Mouse (Mus musculus) intestine, embryonic 14.5 days (tissue): Measurements from ENCODE around the gene Prdm9. TPM values are rescaled to one million over a fixed set of nuclear protein-coding genes. Genes with fewer than 3 reads are reported as not detected.

Experiments
- ATAC-seq: fragments of 200-750 bp; cut with Nextera tagmentation; replicated peaks from 2 replicates; pipeline ENCODE4 v1.8.0; 2017; ENCODE audit warnings: low read depth, moderate number of reproducible peaks, moderate TSS enrichment, moderate library complexity; ENCODE audit not compliant: low FRiP score, low TSS enrichment
- DNase-seq: peaks from one replicate; pipeline ENCODE4 v3.0.0-alpha.2; 2018; ENCODE audit warnings: low spot score
- H3K27ac ChIP-seq: fragments of 300-500 bp; sonication (generic); 2 replicates; pipeline ENCODE4 v1.5.1; 2014; ENCODE audit warnings: low read depth, mild to moderate bottlenecking, control low read depth
- H3K27me3 ChIP-seq: fragments of 300-500 bp; sonication (generic); replicated peaks from 2 replicates; pipeline ENCODE4 v1.6.1; 2014; ENCODE audit warnings: low read length, control low read depth; ENCODE audit not compliant: control insufficient read depth, insufficient read depth
- H3K36me3 ChIP-seq: fragments of 300-500 bp; sonication (generic); 2 replicates; pipeline ENCODE4 v1.6.1; 2014; ENCODE audit warnings: low read length, control low read depth; ENCODE audit not compliant: control insufficient read depth, insufficient read depth
- H3K4me1 ChIP-seq: fragments of 300-500 bp; sonication (generic); replicated peaks from 2 replicates; pipeline ENCODE4 v1.6.1; 2014; ENCODE audit warnings: low read length, control low read depth, mixed read lengths; ENCODE audit not compliant: control insufficient read depth, insufficient read depth
- H3K4me2 ChIP-seq: fragments of 300-500 bp; sonication (generic); 2 replicates; pipeline ENCODE4 v1.6.1; 2014; ENCODE audit warnings: low read length
- H3K4me3 ChIP-seq: fragments of 300-500 bp; sonication (generic); 2 replicates; pipeline ENCODE4 v1.5.1; 2014; ENCODE audit warnings: low read depth, low read length, control low read depth, mixed read lengths
- H3K9ac ChIP-seq: fragments of 300-500 bp; sonication (generic); 2 replicates; pipeline ENCODE4 v1.6.1; 2014; ENCODE audit warnings: mild to moderate bottlenecking, low read length
- H3K9me3 ChIP-seq: fragments of 300-500 bp; sonication (generic); 2 replicates; pipeline ENCODE4 v1.6.1; 2016; ENCODE audit warnings: low read length, control low read depth; ENCODE audit not compliant: control insufficient read depth
- WGBS: fragments of 180-500 bp; shearing (Covaris S2); extraction: QIAGEN DNeasy Blood & Tissue Kit; methylation state at CpG from one replicate; pipeline ENCODE4 v1.1.7; 2014; 5-methylcytosine and 5-hydroxymethylcytosine counted together
- polyA plus RNA-seq: library from polyadenylated mRNA; unstranded; fragments of >200 nt; fragmentation: Nextera tagmentation; extraction: Ambion mirVana; gene quantifications from 2 replicates; pipeline ENCODE4 v1.2.1, GENCODE M21; 2014

Prdm9 gene
- polyA plus RNA-seq, 1 experiment from 2014 or later = 1.1 TPM

GRCm38 (mm10) chr17:15536457-15536904 is 27.7 kb downstream of the Prdm9 start:
- no peak for ATAC-seq
- no peaks in the 10 kb centered on the region for H3K4me1 ChIP-seq
- under 1% methylated on average over 33 of the region's 33 CpGs for WGBS
- no peak overlapping the region for H3K27ac ChIP-seq
- H3K4me2 ChIP-seq = peak overlapping the region; percentile 66
- no peaks in the 10 kb centered on the region for H3K36me3 ChIP-seq
- peak overlapping the region; percentile 36 for H3K4me3 ChIP-seq
- DNase-seq = peak; percentile 66
- peak overlapping the region; percentile 31; the same call in 1 of the 2 replicates for H3K9ac ChIP-seq
- H3K27me3 ChIP-seq = peaks cover 18% of the 10 kb centered on the region
- no peaks in the 10 kb centered on the region for H3K9me3 ChIP-seq

- no peaks in the 10 kb centered on the region for H3K4me1 ChIP-seq
- WGBS = 22% methylated on average over 8 of the region's 8 CpGs
- peak overlapping the region; percentile 66 for H3K4me2 ChIP-seq
- DNase-seq (no peak), ATAC-seq (no peak)
- no peak overlapping the region for H3K27ac ChIP-seq
- H3K9me3 ChIP-seq = no peaks in the 10 kb centered on the region
- peaks cover 18% of the 10 kb centered on the region for H3K27me3 ChIP-seq
- no peaks in the 10 kb centered on the region for H3K36me3 ChIP-seq
- H3K4me3 ChIP-seq = peak overlapping the region; percentile 36
- no peak overlapping the region; the same call in 1 of the 2 replicates for H3K9ac ChIP-seq
These were observed 28.2 kb downstream of the Prdm9 start for GRCm38 (mm10) chr17:15535943-15536342.

- H3K36me3 ChIP-seq = no peaks in the 10 kb centered on the region
- no peaks in the 10 kb centered on the region for H3K9me3 ChIP-seq
- no peak overlapping the region for H3K4me2 ChIP-seq
- H3K27me3 ChIP-seq = peaks cover 18% of the 10 kb centered on the region
- ATAC-seq (no peak), DNase-seq (no peak)
- no peak overlapping the region for H3K4me3 ChIP-seq
- H3K27ac ChIP-seq = no peak overlapping the region
- no peak overlapping the region for H3K9ac ChIP-seq
- H3K4me1 ChIP-seq = no peaks in the 10 kb centered on the region
- WGBS = 65% methylated on average over 11 of the region's 11 CpGs
These were observed 28.9 kb downstream of the Prdm9 start for GRCm38 (mm10) chr17:15535162-15535800.

GRCm38 (mm10) chr17:15530141-15530540 is 34.0 kb downstream of the Prdm9 start:
- H3K4me1 ChIP-seq = peaks cover 9% of the 10 kb centered on the region; the same call in 1 of the 2 replicates
- no peak overlapping the region for H3K4me3 ChIP-seq
- H3K36me3 ChIP-seq = peaks cover 6% of the 10 kb centered on the region
- no peak overlapping the region for H3K9ac ChIP-seq
- H3K9me3 ChIP-seq = no peaks in the 10 kb centered on the region
- no peak overlapping the region for H3K4me2 ChIP-seq
- no peak overlapping the region for H3K27ac ChIP-seq
- 12% methylated on average over 5 of the region's 5 CpGs for WGBS
- ATAC-seq (no peak), DNase-seq (no peak)
- H3K27me3 ChIP-seq = peaks cover under 1% of the 10 kb centered on the region

GRCm38 (mm10) chr17:15528887-15529286 is 35.3 kb downstream of the Prdm9 start:
- DNase-seq (no peak), ATAC-seq (no peak)
- Histone ChIP-seq H3K36me3 (peaks cover 19% of the 10 kb centered on the region), H3K27ac (no peak overlapping the region), H3K4me2 (no peak overlapping the region), H3K9me3 (no peaks in the 10 kb centered on the region), H3K4me3 (no peak overlapping the region), H3K9ac (no peak overlapping the region), H3K27me3 (no peaks in the 10 kb centered on the region), H3K4me1 (peaks cover 9% of the 10 kb centered on the region; the same call in 1 of the 2 replicates)
- 77% methylated on average over 2 of the region's 2 CpGs for WGBS

- Histone ChIP-seq H3K9ac (peak overlapping the region; percentile 72), H3K4me3 (peak overlapping the region; percentile 82), H3K27me3 (no peaks in the 10 kb centered on the region), H3K4me2 (peak overlapping the region; percentile 71), H3K36me3 (peaks cover 30% of the 10 kb centered on the region), H3K4me1 (peaks cover 9% of the 10 kb centered on the region; the same call in 1 of the 2 replicates), H3K27ac (no peak overlapping the region), H3K9me3 (no peaks in the 10 kb centered on the region)
- DNase-seq = no peak
- 46% methylated on average over 3 of the region's 3 CpGs for WGBS
- no peak for ATAC-seq
These were observed 36.4 kb downstream of the Prdm9 start for GRCm38 (mm10) chr17:15527811-15528136.

- Histone ChIP-seq H3K4me2 (peak within 1 kb of the TSS; percentile 71), H3K36me3 (peaks cover 35% of the 10 kb centered on the region), H3K9me3 (no peaks in the 10 kb centered on the region), H3K4me3 (peak within 1 kb of the TSS; percentile 82), H3K27me3 (no peaks in the 10 kb centered on the region), H3K4me1 (peaks cover 9% of the 10 kb centered on the region; the same call in 1 of the 2 replicates), H3K9ac (peak within 1 kb of the TSS; percentile 72), H3K27ac (peak within 1 kb of the TSS; percentile 77)
- under 1% methylated on average over 53 of the region's 55 CpGs for WGBS
- peak; percentile 99 for ATAC-seq
- peak; percentile 96 for DNase-seq
These were observed 37.0 kb downstream of the Prdm9 start, which contains the start of gene Pdcd2 for GRCm38 (mm10) chr17:15526986-15527810. Gene Pdcd2, minus strand, starts transcription at chr17:15527301.

GRCm38 (mm10) chr17:15526304-15526703 is 37.9 kb downstream of the Prdm9 start:
- Histone ChIP-seq H3K36me3 (peaks cover 44% of the 10 kb centered on the region), H3K4me1 (peaks cover 9% of the 10 kb centered on the region; the same call in 1 of the 2 replicates), H3K27me3 (no peaks in the 10 kb centered on the region), H3K9me3 (no peaks in the 10 kb centered on the region), H3K27ac (no peak overlapping the region), H3K9ac (peak overlapping the region; percentile 72), H3K4me2 (peak overlapping the region; percentile 71), H3K4me3 (peak overlapping the region; percentile 82)
- WGBS = 17% methylated on average over 10 of the region's 10 CpGs
- no peak for ATAC-seq
- peak; percentile 61 for DNase-seq
